Mouse (Mus musculus): ENCODE data around the gene Gamt.
"Not testable (repeated sequence)": the region's sequence is repeated elsewhere in the genome, so short reads cannot be mapped to it uniquely, and the experiment has no call there.

Gamt gene

GRCm38 (mm10) chr10:80258752-80259462, 1.9 kb downstream of the Gamt start:
- no peak for DNase-seq

DNA sequence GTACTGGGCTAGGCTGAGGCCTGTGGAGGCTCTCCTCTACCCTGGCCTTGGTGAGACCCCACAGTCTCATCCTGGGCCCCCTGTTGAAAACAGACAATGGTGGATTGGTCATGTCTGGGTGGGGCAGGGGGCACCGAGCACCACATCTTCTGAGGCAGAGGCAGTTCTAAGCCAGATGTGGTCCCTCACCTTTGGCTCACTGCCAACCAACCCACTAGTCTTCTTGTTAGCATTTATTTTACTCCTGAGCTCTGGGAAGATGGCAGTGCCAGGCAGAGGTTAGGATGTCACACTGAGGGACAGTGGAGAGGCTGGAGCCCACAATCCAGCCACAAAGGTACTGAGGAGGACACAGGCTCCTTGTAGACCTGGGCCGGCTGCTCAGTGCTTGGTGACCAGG, 2.9 kb downstream of the Gamt start:
- DNase-seq = no peak

DNA sequence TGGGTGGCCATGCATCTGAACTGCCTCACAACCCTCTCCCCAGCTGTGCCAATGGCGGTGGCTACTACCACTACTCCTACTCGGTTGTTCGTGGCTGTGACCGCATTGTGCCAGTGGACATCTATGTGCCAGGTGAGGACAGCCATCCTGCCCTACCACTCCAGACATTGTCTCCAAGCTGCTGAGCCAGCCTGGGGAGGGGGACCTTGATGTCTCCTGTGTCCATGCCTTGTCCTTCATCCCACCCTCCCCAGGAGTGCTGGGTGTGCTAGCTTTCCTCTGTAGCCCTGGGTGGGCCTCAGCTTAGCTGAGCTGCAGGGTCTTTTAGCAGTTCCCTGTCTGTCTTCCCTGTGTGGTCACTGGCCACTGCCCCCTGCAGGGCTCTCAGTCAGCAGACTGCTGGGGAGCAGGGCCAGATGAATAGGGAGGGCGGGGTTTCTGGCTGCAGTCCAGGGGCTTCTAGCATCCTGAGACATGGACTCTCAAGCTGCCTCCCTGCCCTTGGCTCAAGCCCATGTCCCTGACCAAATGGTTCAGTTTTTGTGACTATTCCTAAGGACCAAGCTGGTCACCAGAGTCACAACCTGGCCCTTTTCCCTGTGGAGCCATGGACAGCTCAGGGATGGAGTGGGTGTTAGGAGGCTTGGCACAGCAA, 4.8 kb downstream of the Gamt start:
- DNase-seq = peak in 1 of 2 experiments; percentile 52

- DNase-seq = no peak
Observed at GRCm38 (mm10) chr10:80254331-80255297, 6.2 kb downstream of the Gamt start.

- DNase-seq = no peak
Observed at GRCm38 (mm10) chr10:80253551-80253950, 7.3 kb downstream of the Gamt start.

DNA sequence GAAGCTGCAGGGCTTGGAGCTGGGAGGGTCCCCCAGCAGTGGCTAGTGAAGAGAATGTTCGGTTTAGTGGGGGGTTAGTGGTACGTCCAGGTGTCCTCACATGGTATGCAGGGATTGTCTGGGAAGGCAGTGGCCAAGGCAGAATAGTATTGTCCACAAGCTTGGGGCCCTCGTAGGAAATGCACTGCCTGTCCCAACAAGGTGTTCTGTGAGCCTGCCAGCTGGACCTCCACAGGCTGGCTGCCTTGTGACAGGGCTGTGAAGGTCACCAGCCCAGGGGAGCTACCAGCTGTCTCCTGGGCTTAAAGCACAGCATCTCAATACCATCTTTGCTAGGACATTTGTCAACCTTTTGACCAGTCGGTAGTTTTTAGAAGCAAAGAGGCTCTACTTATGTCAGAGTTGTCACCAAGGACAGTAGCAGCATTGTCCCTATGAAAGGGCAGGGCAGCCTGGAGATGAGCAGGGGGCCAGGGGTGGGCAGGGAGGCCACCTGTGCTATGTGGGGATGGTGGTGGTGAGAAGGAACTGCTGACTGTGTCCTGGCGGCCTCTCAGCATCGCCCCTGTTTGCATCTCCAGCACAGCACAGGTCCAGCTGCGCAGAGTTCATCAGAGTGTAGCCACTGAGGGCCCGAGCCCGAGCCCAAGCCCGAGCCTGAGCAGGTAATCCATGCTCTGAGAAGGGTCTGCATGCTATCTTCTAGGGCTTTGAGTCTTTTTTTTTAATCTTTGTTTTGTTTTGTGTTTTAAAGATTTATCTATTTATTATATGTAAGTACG, 8.1 kb downstream of the Gamt start:
- no peak for DNase-seq

DNA sequence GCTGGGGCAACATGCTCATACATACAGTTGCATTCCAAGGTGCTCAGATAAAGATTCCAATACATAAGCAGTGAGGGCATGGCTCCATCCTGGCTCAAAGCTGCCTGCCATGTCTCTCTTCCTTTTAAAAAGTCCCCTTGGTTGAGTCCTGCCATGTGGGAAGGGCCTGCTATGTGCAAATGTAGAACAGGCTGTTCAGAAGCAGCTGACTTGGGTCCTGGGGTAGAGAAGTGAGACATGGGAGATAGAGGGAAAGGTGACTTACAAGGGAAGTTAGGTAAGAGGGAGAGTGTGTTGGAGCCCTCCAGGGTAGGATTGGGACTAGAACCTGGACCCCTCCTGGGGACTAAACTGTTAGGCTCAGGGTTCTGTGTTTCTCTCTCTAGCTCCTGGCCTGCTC, 8.8 kb downstream of the Gamt start:
- no peak for DNase-seq

DNA sequence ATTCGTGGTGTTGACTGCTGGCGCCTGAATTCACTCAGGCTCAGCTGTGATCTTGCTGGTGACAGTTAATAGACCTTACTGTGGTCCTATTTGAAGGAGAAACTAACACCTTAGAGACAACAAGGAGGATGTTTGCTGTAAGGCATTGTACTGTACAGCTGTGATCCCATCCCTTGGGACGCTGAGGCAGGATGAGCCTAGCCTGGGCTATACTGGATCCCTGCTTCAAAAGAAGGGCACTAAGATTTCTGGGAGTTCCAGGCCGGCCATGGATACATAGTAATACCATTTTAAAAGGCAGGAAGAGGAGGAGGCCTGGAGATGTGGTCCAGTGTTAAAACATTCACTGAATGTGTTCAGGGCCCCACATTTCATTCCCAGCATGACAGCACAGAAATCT, 10.2 kb downstream of the Gamt start:
- no peak for DNase-seq

- DNase-seq = no peak
Observed at GRCm38 (mm10) chr10:80250059-80250458, 10.8 kb downstream of the Gamt start.

DNA sequence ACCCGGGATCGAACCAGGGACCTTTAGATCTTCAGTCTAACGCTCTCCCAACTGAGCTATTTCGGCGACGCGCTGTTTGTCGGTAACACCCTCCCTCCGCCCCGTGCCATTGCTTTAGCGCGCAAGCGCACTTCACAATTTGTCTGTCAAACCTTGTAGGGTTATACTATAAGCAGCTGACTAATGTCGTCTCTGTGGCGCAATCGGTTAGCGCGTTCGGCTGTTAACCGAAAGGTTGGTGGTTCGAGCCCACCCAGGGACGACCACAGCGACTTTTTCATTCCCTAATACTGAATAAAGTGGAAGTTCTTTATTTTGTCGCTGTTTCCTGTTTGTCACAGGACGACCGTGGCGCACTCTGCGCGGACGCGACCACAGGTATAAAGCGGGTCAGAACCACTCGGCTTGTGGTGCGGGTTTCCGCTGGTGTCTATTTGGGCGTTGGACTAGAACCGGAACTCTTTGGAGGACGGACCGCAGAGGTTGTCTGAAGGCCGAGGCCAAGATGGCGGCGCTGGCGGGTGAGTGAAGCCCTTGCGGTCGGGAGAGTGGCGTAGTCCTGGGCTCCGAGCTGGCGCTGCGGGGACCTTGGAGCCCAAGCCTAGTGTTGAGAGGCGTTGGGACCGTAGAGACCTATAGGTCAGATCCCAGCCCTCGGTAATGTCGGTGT, 11.7 kb downstream of the Gamt start, which contains the start of gene Ndufs7:
Gene Ndufs7, plus strand, starts transcription at position 151 of the 670 bp plus-strand sequence.
- DNase-seq = peak; percentile 93 to 99

DNA sequence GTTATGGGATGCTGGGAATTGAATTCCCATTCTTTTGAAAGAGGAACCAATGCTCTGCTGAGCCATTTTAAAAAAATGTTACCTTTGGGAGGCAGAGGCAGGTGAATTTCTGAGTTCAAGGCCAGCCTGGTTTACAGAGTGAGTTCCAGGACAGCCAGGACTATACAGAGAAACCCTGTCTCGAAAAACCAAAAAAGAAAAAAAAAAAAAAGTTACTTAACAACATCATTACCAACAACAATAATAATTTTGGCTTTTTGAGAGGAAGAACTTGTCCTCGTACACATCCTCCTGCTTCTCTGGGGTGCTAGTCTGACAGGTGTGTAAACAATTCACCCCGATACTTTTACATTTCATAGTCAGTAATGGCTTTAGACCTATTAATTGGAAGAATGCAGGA, 12.4 kb downstream of the Gamt start:
- DNase-seq = not testable (repeated sequence)

DNA sequence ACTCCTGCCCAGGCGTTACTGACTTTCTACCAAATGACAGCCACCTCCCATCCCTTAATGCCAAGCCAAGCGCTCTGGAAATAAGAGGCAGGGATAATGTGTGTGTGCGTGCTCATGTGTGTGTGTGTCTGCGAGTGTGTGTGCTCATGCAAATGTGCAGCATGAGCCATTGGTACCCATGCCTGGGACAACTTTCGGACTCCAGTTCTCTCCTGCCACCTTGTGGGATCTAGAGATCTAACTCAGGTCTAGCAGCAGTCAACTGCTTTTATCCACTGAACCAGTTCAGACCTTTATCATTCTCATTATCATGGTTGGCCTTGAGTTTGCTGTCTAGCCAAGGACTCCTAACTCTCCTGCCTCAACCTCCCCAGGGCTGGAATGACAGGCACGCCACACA, 13.0 kb downstream of the Gamt start:
- DNase-seq = no peak

- DNase-seq = peak; percentile 84 to 92
Observed at GRCm38 (mm10) chr10:80245600-80245999, 15.2 kb downstream of the Gamt start.

DNA sequence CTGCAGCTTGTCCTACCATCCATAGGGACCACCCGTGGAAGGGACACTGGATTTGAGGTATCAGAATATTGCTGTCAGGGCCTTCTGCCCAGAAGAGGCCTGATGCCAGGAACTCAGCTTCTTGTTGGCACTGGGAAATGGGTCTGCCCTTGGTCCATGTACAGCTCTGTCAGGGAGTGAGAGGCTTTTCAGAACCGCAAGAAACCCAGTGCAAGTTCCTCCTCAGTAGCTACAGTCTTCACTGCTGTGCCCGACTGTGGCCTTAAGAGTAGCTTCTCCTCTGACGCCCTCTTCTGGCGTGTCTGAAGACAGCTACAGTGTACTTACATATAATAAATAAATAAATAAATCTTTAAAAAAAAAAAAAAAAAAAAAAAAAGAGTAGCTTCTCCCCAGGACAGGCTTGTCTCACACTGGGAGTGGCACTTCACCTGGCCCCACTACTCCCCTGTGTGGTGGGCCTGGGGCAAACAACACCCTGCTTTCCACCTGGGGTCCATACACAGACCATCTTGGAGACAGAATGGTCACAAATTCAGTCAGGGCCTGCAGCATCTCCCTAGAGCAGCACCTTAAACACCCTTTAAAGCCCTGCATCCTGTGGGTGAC, 15.9 kb downstream of the Gamt start:
- DNase-seq = peak; percentile 65 to 73

DNA sequence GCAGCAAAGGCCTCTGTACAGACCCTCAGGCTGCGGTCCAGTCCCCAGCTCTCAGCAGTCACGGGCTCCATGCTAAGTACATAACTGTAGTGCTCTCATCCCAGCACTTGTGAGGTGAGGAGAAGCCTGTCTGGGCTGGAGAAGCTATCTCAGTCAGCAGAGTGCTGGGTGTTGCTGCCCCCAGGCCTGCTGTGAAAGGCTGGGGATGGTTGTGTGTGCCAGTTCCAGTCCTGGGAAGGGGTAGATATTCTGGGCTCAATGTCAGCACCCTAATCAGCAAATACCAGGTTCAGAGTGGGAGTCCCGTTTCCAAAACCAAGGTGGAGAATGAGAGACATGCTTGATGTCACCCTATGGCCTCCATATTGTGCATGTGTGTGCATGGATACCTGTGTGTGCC, 18.2 kb downstream of the Gamt start:
- DNase-seq = no peak

- DNase-seq = peak; percentile 60 to 64
Observed at GRCm38 (mm10) chr10:80242088-80242487, 18.7 kb downstream of the Gamt start.

GRCm38 (mm10) chr10:80239791-80240190, 21.0 kb downstream of the Gamt start:
- DNase-seq = no peak

GRCm38 (mm10) chr10:80238306-80238705, 22.5 kb downstream of the Gamt start:
- DNase-seq = no peak

GRCm38 (mm10) chr10:80237020-80237419, 23.8 kb downstream of the Gamt start:
- DNase-seq = no peak

GRCm38 (mm10) chr10:80236145-80236825, 24.5 kb downstream of the Gamt start:
- peak; percentile 49 to 54 for DNase-seq

Data from cerebellum, postnatal 36 days (tissue).